1 mouse cellular context compared by ENCODE assay signal in the genomic region with DNA sequence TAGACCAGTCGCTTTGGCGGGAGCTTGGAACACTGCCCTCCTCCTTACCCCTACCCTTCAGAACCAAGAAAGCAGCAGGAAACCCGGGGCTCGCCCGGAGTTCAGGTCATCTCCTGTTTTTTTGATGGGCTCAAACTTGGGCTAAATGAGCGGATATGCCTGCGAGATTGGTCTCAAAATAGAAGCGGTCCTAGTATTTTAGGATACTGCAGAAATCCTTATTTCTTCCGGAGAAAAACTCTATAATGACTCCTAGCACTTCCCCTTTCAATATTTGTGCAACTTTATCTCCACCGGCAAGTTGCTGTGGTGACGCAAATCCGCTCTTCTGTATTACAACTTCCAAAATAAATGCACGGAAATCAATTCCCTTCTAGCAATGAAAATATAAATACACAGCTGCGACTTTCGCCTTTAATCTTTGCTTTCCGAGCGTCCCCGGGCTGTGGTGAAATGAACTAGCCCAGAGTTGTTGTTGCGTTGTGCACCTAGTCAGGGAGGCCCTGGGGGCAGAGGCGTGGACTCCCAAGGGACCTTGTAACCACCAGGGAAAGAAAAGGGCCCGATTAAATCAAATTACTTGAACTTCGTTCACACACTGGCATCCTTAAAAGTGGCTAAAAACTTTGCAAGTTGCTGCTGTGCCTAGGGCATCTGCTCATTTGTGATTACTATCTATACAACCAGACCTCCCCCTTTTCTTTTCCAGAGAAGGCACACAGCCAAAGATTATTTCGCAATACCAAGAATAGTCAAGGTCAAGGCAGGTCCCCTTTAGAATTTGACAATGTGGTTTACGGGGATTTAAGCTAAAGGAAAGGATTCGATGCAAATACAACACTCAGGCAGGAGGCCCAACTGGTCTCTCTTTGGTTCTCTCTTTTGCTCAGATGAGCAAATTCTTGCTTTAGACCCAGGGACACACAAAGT.
TF ChIP-seq lines count a peak whose summit lies in the region.

No protein-coding gene starts in this region.

TF ChIP-seq in MEL, 35 proteins besides CTCF, POLR2A, EP300 and RAD21 (continued from another document):
- TF ChIP-seq TAL1 (IDR thresholded peaks at IDR 0.05; ENCODE audit: low read length), result peak; percentile 20; the same call in 1 of the 2 replicates
- TF ChIP-seq POLR2AphosphoS2 (IDR thresholded peaks at IDR 0.05; ENCODE audit: low read length), result no peak
- TF ChIP-seq RCOR1 (IDR thresholded peaks at IDR 0.05; ENCODE audit: low read depth, low read length), result peak; percentile 69
- peak; percentile 49; the same call in 1 of the 2 replicates for TF ChIP-seq TBP (IDR thresholded peaks at IDR 0.05; ENCODE audit: low read depth, low read length)
- TF ChIP-seq SIN3A (IDR thresholded peaks at IDR 0.05; ENCODE audit: low read length), result peak; percentile 70; the same call in 1 of the 2 replicates
- TF ChIP-seq CHD1 (IDR thresholded peaks at IDR 0.05; ENCODE audit: low read depth, low read length), result no peak
- TF ChIP-seq BHLHE40 (IDR thresholded peaks at IDR 0.05; ENCODE audit: borderline replicate concordance, low read depth, low read length), result 0 out of 2 replicates have a peak, but pooled peaks have one; percentile 24
- TF ChIP-seq TCF12 (IDR thresholded peaks at IDR 0.05; ENCODE audit: low read depth, low read length), result peak; percentile 60
- TF ChIP-seq UBTF (IDR thresholded peaks at IDR 0.05; ENCODE audit: borderline replicate concordance, insufficient read depth, low read depth, low read length), result no peak
- TF ChIP-seq ETS1 (IDR thresholded peaks at IDR 0.05; ENCODE audit: low read depth, low read length), result peak; percentile 86
- no peak for TF ChIP-seq MAZ (IDR thresholded peaks at IDR 0.05; ENCODE audit: low read depth, low read length)
- TF ChIP-seq NELFE (IDR thresholded peaks at IDR 0.05; ENCODE audit: low read depth, low read length), result no peak
- TF ChIP-seq NRF1 (IDR thresholded peaks at IDR 0.05; ENCODE audit: insufficient read depth, low read depth, low read length, poor library complexity, severe bottlenecking), result no peak
- TF ChIP-seq HCFC1 (IDR thresholded peaks at IDR 0.05; ENCODE audit: low read depth, low read length), result peak; percentile 76
- TF ChIP-seq SMC3 (IDR thresholded peaks at IDR 0.05; ENCODE audit: low read depth, low read length), result no peak
- TF ChIP-seq ZMIZ1 (IDR thresholded peaks at IDR 0.05; ENCODE audit: low read depth, low read length), result 0 out of 2 replicates have a peak, but pooled peaks have one; percentile 7
- no peak for TF ChIP-seq MAFK (IDR thresholded peaks at IDR 0.05; ENCODE audit: borderline replicate concordance, low read depth, low read length)
- TF ChIP-seq JUND (IDR thresholded peaks at IDR 0.05; ENCODE audit: low read depth, low read length), result no peak
- TF ChIP-seq ELF1 (IDR thresholded peaks at IDR 0.05; ENCODE audit: low read depth, low read length), result peak; percentile 56; the same call in 1 of the 2 replicates
- TF ChIP-seq MYC (IDR thresholded peaks at IDR 0.05; ENCODE audit: low read depth, low read length), result no peak
